Mouse (Mus musculus): Measurements from ENCODE around the gene Spock2. TPM values are rescaled to one million over a fixed set of nuclear protein-coding genes. Genes with fewer than 3 reads are reported as not detected.
"Not testable (repeated sequence)": the region's sequence is repeated elsewhere in the genome, so short reads cannot be mapped to it uniquely, and the experiment has no call there.

Spock2 gene
- polyA plus RNA-seq, 1 experiment from 2014 or later, result 3.5 TPM

DNA sequence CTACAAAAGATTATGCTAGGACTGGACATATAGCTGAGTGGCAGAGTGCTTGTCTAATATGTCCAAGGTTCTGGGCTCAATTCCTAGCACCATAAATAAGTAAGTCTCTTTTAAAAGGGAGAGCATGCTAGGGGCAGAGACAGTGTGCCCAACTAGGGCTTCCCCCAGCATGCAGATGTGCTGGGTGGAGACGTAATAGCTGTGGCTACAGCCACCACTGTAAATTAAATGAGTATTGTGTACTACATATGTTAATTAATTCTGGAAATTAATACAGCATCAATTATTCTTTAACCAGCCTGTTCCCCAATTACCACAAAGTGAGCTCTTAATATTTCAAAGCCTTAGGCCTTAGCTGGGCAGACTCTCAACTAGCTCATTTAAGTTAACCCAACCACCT, 58.9 kb downstream of the Spock2 start:
- Histone ChIP-seq H3K27ac (no peak overlapping the region), H3K27me3 (ENCODE audit: poor library complexity, severe bottlenecking) (no peaks in the 10 kb centered on the region), H3K4me1 (peaks cover 17% of the 10 kb centered on the region), H3K36me3 (replicated peaks) (no peaks in the 10 kb centered on the region), H3K4me3 (no peak overlapping the region), H3K9me3 (no peaks in the 10 kb centered on the region)
- no peak for DNase-seq (ENCODE audit: extremely low spot score, low spot score)
- WGBS, result 81% methylated on average over 1 of the region's 1 CpGs

DNA sequence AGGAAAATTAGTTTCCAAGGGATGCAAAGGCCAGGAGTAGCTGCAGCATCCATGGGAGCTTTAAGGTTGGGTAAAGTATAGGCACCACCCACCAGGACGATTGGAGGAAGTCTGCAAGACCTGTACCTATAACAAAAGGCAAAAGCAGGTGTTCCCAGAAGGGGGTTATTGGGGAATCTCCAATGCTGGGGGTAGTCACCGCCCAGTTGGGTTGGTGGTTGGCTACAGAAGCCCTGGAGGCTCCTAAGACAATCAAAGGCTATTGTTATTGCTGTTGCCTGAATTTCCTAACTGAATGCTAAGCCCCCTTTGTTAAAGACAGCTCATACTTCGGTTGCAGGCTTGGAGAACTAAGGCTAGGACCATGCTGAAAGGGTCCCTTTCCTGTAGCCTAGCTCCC, 60.0 kb downstream of the Spock2 start:
- Histone ChIP-seq H3K36me3 (replicated peaks) (no peaks in the 10 kb centered on the region), H3K4me3 (no peak overlapping the region), H3K9me3 (no peaks in the 10 kb centered on the region), H3K4me1 (peaks cover 16% of the 10 kb centered on the region), H3K27me3 (ENCODE audit: poor library complexity, severe bottlenecking) (no peaks in the 10 kb centered on the region), H3K27ac (no peak overlapping the region)
- 11% methylated on average over 3 of the region's 3 CpGs for WGBS
- no peak for DNase-seq (ENCODE audit: extremely low spot score, low spot score)

DNA sequence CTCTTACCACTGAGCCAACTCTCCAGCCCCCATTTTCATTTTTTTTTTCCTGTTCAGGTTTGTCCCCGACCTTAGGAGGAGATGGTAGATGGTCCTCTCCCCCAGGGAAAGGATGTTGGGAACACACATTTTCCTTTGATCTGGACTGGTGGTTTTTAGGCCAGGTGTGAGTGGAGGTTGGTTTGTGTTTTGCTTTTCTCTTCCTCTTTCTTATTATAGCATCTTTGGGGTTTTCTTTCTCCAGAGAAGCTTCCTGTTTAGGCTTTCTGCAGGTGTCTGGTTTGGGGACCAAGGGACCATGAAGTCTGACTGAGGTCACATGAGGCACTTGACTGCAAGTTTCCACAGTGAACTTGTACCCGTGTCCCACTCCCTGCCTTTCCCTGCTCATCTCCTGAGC, 62.3 kb downstream of the Spock2 start:
- DNase-seq (ENCODE audit: extremely low spot score, low spot score), result no peak
- peaks cover 8% of the 10 kb centered on the region for H3K4me1 ChIP-seq
- H3K9me3 ChIP-seq, result no peaks in the 10 kb centered on the region
- no peaks in the 10 kb centered on the region for H3K27me3 ChIP-seq (ENCODE audit: poor library complexity, severe bottlenecking)
- H3K27ac ChIP-seq, result no peak overlapping the region
- no peaks in the 10 kb centered on the region for H3K36me3 ChIP-seq (replicated peaks)
- WGBS, result 77% methylated on average over 2 of the region's 2 CpGs
- no peak overlapping the region for H3K4me3 ChIP-seq

DNA sequence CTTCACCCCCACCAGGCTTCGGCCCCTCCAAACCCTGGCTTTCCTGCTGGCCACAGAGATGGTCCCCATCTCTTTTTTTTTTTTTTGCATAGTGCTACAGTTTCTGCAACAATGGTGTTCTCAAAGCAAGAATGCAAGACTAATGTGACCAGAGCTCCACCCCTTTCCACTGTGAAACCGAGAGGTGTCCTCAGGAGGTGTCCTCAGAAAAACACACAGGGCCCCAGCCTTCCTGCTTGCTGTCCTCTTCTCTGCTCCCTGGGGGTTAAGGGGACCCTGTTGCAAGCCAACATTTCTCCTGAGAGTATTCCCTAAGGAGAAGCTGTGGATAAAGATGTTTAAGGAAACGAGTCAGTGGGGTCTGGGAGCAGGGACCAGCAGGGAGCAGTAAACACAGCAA, 62.9 kb downstream of the Spock2 start:
- Histone ChIP-seq H3K9me3 (no peaks in the 10 kb centered on the region), H3K4me1 (peaks cover 8% of the 10 kb centered on the region), H3K27me3 (ENCODE audit: poor library complexity, severe bottlenecking) (no peaks in the 10 kb centered on the region), H3K36me3 (replicated peaks) (no peaks in the 10 kb centered on the region), H3K27ac (no peak overlapping the region), H3K4me3 (no peak overlapping the region)
- WGBS, result 77% methylated on average over 3 of the region's 3 CpGs
- no peak for DNase-seq (ENCODE audit: extremely low spot score, low spot score)

DNA sequence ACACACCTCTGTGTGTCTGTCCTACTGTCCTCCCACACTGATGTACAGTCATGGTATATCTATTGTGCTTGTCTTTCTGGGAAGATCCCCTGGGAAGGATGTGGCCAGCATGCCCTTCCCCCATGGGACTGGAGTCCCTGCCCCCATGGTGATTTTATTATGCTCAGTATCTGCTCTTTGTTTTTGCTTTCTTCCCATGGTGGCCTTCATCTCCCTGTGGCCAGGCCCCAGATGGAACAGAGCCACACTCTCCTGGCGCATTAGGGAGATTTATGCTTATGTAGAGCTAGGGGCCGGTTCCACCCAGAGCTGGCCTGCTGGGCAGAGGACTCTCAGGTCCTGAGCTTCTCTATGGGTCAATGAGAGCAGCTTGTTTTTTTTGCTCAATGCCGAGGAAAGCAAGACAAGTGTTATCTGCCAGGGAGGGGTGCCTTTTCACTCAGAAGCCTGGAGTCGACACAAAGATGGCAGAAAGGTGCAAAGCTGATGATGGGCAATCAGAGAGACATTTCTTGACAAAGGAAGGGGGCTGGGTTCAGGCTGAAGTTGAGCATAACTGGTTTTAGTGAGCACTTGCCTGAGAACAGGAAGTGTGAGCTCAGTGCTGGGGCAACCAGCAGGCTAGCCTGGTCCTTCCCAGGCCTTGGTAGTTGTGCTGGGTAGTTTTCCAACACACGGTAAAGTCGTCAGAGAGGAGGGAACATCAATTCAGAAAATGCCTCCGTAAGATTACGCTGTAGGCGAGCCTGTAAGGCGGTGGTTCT, 64.5 kb downstream of the Spock2 start:
- 89% methylated on average over 10 of the region's 10 CpGs for WGBS
- H3K4me3 ChIP-seq, result no peak overlapping the region
- no peak overlapping the region for H3K27ac ChIP-seq
- H3K27me3 ChIP-seq (ENCODE audit: poor library complexity, severe bottlenecking), result no peaks in the 10 kb centered on the region
- no peaks in the 10 kb centered on the region for H3K36me3 ChIP-seq (replicated peaks)
- DNase-seq (ENCODE audit: extremely low spot score, low spot score), result no peak
- H3K9me3 ChIP-seq, result no peaks in the 10 kb centered on the region
- H3K4me1 ChIP-seq, result peaks cover 8% of the 10 kb centered on the region

DNA sequence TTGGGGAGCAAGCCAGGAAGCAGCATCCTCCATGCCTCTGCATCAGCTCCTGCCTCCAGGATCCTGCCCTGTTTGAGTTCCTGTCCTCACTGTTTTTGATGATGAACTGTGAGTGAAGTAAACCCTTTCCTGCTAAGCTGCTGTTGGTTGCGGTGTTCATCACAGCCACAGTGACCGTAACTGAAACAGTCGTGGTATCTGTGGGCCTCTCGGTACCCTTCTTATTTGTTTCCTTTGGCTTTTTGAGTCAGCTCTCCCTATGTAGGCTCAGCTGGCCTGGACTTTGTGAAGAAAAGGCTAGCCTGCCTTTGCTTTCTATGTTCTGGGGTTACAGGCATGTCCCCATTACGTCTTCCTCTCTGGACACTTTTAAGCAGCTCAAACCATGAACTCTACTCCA, 65.3 kb downstream of the Spock2 start:
- DNase-seq (ENCODE audit: extremely low spot score, low spot score), result no peak
- H3K36me3 ChIP-seq (replicated peaks), result no peaks in the 10 kb centered on the region
- peaks cover 1% of the 10 kb centered on the region for H3K4me1 ChIP-seq
- H3K27me3 ChIP-seq (ENCODE audit: poor library complexity, severe bottlenecking), result no peaks in the 10 kb centered on the region
- H3K27ac ChIP-seq, result no peak overlapping the region
- 91% methylated on average over 5 of the region's 5 CpGs for WGBS
- H3K9me3 ChIP-seq, result no peaks in the 10 kb centered on the region
- H3K4me3 ChIP-seq, result no peak overlapping the region

DNA sequence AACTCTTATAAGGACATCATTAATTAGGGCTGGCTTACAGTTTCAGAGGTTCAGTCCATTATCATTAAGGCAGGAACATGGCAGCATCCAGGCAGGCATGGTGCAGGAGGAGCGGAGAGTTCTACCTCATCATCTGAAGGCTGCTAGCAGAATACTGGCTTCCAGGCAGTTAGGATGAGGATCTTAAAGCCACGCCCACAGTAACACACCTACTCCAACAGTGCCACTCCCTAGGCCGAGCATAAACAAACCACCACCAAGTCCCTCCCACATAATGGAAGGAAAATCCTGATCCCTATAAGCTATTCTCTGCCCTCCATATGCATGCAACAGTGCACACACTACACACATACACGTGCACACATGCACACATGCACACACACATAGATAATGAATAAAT, 66.3 kb downstream of the Spock2 start:
- Histone ChIP-seq H3K27me3 (ENCODE audit: poor library complexity, severe bottlenecking) (no peaks in the 10 kb centered on the region), H3K4me3 (no peak overlapping the region), H3K4me1 (no peaks in the 10 kb centered on the region), H3K27ac (no peak overlapping the region), H3K36me3 (replicated peaks) (no peaks in the 10 kb centered on the region), H3K9me3 (no peaks in the 10 kb centered on the region)
- WGBS, result 95% methylated on average over 4 of the region's 4 CpGs
- DNase-seq (ENCODE audit: extremely low spot score, low spot score), result no peak

DNA sequence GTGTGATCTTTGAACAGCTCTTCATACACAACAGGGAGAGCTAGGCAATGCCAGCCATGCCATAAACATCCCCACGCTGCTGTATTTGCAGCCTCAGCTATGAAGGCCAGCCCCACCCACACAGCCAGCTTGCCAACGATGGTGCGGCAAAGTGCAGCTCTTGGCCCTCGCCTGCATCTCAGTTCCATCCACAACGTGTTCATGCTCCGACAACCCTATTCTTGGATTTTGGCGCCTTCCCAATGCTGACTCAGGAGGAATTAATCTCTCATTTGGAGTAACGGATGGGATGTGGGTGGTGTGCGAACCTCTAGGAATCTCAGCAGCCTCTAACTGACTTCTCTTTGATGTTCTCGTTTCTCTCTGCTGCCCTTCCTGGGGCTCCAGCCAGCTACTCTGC, 67.0 kb downstream of the Spock2 start:
- Histone ChIP-seq H3K4me1 (no peaks in the 10 kb centered on the region), H3K9me3 (no peaks in the 10 kb centered on the region), H3K4me3 (no peak overlapping the region), H3K36me3 (replicated peaks) (no peaks in the 10 kb centered on the region), H3K27me3 (ENCODE audit: poor library complexity, severe bottlenecking) (no peaks in the 10 kb centered on the region), H3K27ac (no peak overlapping the region)
- DNase-seq (ENCODE audit: extremely low spot score, low spot score), result no peak
- 92% methylated on average over 10 of the region's 10 CpGs for WGBS

DNA sequence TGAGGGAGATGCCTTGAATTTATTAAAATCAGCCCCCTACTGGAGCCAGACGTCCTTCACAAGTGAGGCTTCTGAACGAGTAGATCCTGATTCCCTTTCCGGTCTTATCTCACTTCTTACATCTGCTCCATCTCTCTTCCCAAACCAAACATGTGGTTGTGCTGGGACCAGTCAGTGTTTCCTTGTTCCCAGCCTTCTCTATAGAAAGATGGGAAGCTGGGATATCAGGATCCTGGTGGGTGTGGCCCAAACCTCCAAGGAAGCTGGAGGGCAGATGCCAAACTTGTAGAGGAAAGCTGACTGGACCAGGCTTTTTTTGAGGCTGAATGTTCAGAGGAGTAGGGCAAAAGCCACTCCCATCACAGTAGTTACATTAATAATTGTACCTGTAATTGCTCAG, 68.5 kb downstream of the Spock2 start:
- no peaks in the 10 kb centered on the region for H3K36me3 ChIP-seq (replicated peaks)
- H3K4me3 ChIP-seq, result no peak overlapping the region
- DNase-seq (ENCODE audit: extremely low spot score, low spot score), result no peak
- 83% methylated on average over 3 of the region's 3 CpGs for WGBS
- no peaks in the 10 kb centered on the region for H3K27me3 ChIP-seq (ENCODE audit: poor library complexity, severe bottlenecking)
- no peaks in the 10 kb centered on the region for H3K4me1 ChIP-seq
- H3K27ac ChIP-seq, result no peak overlapping the region
- H3K9me3 ChIP-seq, result no peaks in the 10 kb centered on the region

DNA sequence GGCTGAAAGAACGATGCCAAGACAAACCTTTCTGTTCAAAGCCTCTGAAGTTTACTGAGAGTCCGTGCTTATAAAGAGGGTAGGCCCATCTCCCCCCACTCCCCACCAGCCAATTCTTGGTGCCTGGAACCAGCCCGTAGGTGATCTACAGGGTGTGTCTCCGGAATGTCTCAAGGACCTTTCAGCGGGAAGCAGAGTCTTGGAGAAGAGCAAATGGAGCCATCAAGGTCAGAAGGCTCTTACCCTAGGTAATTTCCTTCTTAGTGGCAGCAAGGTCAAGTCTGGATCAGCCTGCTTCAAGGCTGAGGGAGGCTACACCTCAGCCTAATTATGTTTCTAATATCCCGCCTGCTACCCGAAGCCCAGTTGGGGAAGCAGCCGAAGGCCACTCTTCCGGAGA, 69.3 kb downstream of the Spock2 start:
- WGBS, result 90% methylated on average over 9 of the region's 9 CpGs
- not testable (repeated sequence) for H3K27ac ChIP-seq; H3K9me3 ChIP-seq; H3K27me3 ChIP-seq (ENCODE audit: poor library complexity, severe bottlenecking); DNase-seq (ENCODE audit: extremely low spot score, low spot score); H3K4me1 ChIP-seq; H3K36me3 ChIP-seq (replicated peaks); H3K4me3 ChIP-seq

Small RNA genes within 50 kb of the gene (microRNA-seq; reads per million reads assigned to microRNA genes)
- gene Mir6906, result not detected

Other genes starting within 250 kb of the Spock2 start
- 26.2 and 27.9 TPM in 2 replicates for gene Dnajb12, start 226.7 kb upstream of the Spock2 start, polyA plus RNA-seq (2016; fragmentation: Nextera tagmentation; extraction: Ambion mirVana)
- gene Ddit4, start 154.4 kb upstream of the Spock2 start, polyA plus RNA-seq (2016; fragmentation: Nextera tagmentation; extraction: Ambion mirVana), result 32.7 and 35.3 TPM in 2 replicates
- 33.5 and 34.7 TPM in 2 replicates for gene Ascc1, start 103.4 kb upstream of the Spock2 start, polyA plus RNA-seq (2016; fragmentation: Nextera tagmentation; extraction: Ambion mirVana)
- 96.8 and 108 TPM in 2 replicates for gene Anapc16, start 103.1 kb upstream of the Spock2 start, polyA plus RNA-seq (2016; fragmentation: Nextera tagmentation; extraction: Ambion mirVana)
- 2.1 and 2.4 TPM in 2 replicates for gene Chst3, start 113.0 kb downstream of the Spock2 start, polyA plus RNA-seq (2016; fragmentation: Nextera tagmentation; extraction: Ambion mirVana)
- 51.8 and 68.7 TPM in 2 replicates for gene Psap, start 171.4 kb downstream of the Spock2 start, polyA plus RNA-seq (2016; fragmentation: Nextera tagmentation; extraction: Ambion mirVana)
- 1.2 and 1.4 TPM in 2 replicates for gene Vsir, start 240.6 kb downstream of the Spock2 start, polyA plus RNA-seq (2016; fragmentation: Nextera tagmentation; extraction: Ambion mirVana)

Data from forebrain, embryonic 10.5 days (tissue).